Mouse (Mus musculus) kidney, postnatal 10 days (tissue): Measurements from ENCODE around the gene Stat6.

Experiments used
- DNase-seq: peaks from one replicate; pipeline ENCODE4 v3.0.0; 2021; ENCODE audit warnings: mixed read lengths

Gene Stat6

GRCm38 (mm10) chr10:127642772-127643552 is at the start of gene Stat6:
Gene Stat6 (plus strand): TSS chr10:127642986.
- DNase-seq = peak; percentile 88

- DNase-seq = peak; percentile 36
Observed at GRCm38 (mm10) chr10:127594405-127594804, 48.4 kb upstream of the Stat6 start.

- DNase-seq = peak; percentile 53
Observed at GRCm38 (mm10) chr10:127594930-127595715, 47.7 kb upstream of the Stat6 start.

GRCm38 (mm10) chr10:127596321-127596941 is 46.4 kb upstream of the Stat6 start:
- peak; percentile 56 for DNase-seq

- DNase-seq = no peak
Observed at GRCm38 (mm10) chr10:127597311-127597901, 45.4 kb upstream of the Stat6 start.

- DNase-seq = no peak
Observed at GRCm38 (mm10) chr10:127598607-127599006, 44.2 kb upstream of the Stat6 start.

- DNase-seq = no peak
Observed at GRCm38 (mm10) chr10:127599252-127599651, 43.5 kb upstream of the Stat6 start.

DNA sequence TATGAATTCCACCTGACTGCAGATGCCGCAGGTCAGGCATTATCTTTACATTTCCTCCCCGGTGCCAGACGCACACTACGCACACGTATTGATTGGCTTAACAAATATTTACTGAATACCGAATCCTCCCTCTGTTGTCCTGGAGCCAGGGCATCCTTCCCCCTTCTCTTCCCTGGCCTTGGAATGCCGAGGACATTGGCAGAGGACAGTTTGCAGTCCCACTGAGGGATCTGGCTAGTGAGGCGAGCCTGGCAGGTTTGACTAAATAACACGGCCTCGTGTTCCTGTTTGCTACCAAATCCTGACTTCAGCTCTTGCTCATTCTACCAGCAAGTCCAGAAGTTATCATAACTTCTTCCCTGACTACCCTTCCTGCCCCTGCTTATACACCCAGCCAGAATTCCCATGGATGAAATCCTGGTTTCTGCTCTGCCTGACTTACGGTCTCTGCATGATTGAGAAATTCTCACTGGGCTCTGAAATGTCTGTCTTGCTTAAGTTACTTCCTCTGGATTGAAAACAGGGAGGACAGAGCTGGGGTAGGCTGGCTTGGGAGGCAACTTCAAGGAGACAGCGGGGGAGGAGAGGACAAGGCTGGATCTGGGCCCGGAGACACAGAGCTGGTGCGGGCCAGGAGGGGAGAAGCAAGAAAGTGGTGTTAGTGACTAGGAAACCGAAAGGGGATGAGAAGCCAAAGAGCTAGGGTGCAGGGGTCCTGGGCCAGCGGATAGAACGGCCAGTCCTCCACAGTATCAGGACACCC is 42.8 kb upstream of the Stat6 start:
- peak; percentile 71 for DNase-seq

- DNase-seq = no peak
Observed at GRCm38 (mm10) chr10:127602194-127602593, 40.6 kb upstream of the Stat6 start.

DNA sequence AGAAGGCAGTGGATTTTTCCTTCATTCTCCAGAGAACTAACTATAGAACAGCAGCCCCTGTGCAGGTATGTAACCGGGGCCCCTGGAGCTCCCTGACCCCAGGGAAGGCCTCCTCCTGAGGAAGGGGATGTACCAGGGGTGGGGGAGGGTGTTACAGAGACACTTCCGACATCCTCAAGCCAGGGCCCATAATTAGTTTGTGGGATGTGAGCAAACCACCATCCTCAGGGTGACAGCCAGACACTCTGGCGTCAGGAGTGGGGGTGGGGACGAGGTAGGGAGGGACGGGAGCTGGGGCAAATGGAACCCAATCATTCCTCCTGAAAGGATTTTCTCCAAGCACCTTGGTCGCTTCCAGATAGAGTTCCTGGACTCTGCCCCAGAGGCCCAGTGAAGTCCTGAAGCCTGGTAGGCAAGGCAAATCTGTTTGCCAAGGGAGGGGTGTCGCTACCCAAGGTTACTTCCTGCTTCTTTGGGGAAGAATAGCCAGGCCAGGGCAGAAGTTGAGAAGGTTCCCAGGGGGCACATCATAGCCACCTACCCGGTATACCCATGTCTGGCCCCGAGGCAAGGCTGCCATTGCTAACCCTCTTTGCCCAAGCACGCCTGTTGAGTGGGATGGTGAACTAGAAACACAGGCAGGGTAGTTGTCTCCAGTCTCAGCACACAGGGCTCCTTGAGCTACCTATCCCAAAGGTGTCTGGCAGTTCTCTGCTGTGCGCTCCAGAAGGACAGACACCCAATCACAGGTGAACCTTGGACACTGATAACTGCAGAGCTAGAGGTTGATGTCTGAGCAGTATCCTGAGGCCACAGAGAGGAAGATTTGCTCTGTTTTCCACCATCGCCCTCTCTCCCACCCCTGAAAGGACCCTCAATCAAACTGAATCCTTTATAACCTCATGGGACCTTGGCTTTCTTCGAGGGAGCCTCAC is 39.1 kb upstream of the Stat6 start:
- DNase-seq = no peak

- peak; percentile 88 for DNase-seq
Observed at GRCm38 (mm10) chr10:127604465-127605250, 38.1 kb upstream of the Stat6 start.

- DNase-seq = no peak
Observed at GRCm38 (mm10) chr10:127605251-127605547, 37.6 kb upstream of the Stat6 start.

DNA sequence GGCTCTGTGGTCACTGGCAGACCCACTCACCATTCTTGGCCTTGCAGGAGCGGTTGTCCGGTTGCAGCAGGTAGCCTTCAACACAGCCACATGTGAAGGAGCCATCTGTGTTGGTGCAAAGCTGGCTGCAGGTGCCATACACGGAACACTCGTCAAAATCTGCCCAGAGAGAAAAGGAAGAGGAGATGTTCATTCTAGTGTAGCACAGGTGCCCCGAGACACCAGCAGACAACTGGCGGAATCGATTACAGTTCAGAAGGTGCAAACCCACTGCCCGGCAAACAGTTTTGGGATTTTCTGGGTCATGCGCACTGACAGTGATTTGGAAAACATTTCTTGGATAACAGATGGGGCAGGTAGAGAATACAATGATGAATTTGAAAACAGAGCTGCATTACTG is 37.0 kb upstream of the Stat6 start:
- DNase-seq = no peak

DNA sequence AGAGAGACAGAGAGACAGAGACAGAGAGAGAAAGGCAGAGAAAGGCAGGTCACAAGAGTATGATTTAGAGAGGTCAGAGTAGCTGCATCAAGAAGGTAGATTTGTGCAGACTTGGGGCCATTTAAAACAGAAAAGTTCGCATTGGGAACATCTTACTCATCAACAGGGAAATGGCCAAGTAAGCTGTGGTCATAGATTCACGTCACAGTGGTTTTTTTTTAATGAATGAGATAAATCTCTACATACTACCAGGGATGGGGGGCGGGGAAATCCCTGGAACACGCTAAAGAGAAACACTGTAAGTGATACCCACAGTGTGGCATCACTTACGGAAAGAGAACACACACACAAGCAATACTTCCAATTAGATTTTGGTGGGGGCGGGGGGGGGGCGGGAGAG is 35.7 kb upstream of the Stat6 start:
- DNase-seq = no peak

GRCm38 (mm10) chr10:127609415-127610065 is 33.2 kb upstream of the Stat6 start:
- DNase-seq = peak; percentile 77

DNA sequence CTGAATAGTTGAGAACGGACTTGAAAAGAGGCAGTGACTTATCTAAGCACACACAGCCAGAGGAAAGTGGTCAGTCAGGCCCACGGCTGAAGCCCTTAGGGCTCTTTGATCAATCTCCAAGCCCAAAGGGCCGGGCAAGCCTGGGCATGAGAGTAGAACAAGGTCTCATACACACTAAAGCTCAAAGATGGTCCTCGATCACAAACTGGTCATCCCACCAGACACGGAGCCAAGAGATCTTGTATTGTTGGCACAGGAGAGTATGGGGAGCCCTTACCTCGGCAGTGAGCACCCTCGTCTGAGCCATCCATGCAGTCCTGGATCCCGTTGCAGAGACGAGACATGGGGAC is 32.7 kb upstream of the Stat6 start:
- DNase-seq = peak; percentile 6

- no peak for DNase-seq
Observed at GRCm38 (mm10) chr10:127612079-127612775, 30.6 kb upstream of the Stat6 start.

DNA sequence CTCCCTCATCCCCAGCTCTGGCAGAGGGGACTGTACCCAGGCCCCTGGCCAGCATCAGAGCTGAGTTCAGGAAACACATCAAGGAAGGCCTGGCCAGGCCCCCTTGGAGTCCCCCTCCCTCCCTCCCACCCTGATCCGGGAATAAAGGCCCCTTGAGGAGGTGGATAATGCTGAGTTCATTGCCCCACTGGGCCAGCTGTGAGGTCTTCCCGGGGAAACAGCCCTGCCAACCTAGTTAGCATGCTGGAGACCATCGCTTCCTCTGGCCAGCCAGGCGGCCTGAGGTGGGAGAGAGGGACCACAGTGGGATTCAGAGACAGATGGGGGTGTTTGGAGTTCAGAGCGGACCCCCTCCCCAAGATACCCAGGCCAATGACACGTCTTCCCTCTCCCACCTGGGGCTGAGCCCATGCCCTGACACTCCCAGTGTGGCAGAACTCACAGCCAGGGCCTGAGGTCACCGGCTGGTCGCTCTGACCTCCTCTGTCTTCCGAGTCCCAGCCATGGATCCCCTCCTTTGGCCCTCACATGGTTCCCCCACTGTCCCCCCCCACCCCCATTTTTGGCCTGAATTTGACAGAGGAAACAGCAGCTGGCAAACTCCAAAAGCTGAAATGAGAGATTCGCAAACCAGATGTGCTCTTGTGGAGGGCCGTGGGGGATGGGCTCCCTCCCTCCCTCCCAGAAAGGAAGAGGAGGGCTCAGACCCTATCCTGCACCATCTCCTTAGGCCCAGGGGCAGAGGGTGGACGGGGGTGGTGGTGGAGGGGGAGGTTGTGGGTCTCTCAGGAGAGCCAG is 28.4 kb upstream of the Stat6 start:
- DNase-seq = peak; percentile 54

- DNase-seq = no peak
Observed at GRCm38 (mm10) chr10:127615034-127615374, 27.8 kb upstream of the Stat6 start.
